Mouse (Mus musculus): ENCODE results near the gene Vmac.

Vmac gene

GRCm38 (mm10) chr17:56717363-56718058, at the start of gene Vmac, which contains the start of gene Ndufa11:
Vmac (minus strand) TSS chr17:56718022.
Ndufa11 (plus strand) TSS chr17:56717767.
- DNase-seq (ENCODE audit: low read depth, low spot score), result peak; percentile 97

GRCm38 (mm10) chr17:56766631-56767405, 49.0 kb upstream of the Vmac start:
- DNase-seq (ENCODE audit: low read depth, low spot score), result no peak

DNA sequence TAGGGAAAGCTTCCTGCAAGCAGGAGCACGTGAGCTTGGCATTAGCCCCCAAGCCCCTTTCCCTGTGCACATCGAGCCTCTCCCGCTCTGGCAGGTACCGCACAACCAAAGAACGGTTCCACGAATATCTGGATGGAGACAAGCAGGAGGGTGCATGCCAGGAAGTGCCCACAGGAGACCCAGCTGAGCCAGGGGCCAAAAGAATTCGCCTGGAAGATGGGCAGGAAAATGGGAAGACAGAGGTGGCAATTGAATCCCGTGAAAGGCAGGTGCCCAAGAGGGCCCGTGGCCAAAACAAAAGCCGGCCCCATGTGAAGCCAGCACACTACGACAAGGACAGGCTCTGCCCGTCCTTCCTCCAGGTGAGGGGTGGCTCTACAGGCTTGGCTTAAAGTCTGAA, 47.6 kb upstream of the Vmac start:
- DNase-seq (ENCODE audit: low read depth, low spot score), result no peak

GRCm38 (mm10) chr17:56764474-56765354, 46.9 kb upstream of the Vmac start, which contains the start of gene Dus3l:
Dus3l (plus strand) TSS chr17:56764757.
- DNase-seq (ENCODE audit: low read depth, low spot score), result peak; percentile 93

DNA sequence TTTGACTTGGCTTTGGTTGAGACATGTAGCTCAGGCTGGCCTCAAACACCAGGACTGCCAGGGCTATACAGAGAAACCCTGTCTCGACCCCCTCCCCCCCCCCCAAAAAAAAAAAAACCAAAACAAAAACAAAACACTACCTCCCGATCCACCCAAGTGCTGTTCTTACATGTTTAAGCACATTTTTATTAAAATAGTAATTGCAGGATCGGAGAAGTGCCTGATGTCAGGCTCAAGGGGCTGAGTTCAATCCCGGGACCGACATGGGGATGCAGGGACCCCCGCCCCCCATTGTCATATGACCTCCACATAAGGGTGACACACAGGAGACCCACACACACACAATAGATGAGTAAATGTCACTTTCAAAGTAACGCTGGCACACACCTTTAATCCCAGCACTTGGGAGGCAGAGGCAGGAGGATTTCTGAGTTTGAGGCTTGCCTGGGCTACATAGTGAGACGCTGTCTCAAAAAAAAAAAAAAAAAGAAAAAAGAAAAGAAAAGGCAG, 46.0 kb upstream of the Vmac start:
- peak; percentile 24 for DNase-seq (ENCODE audit: low read depth, low spot score)

- peak; percentile 79 for DNase-seq (ENCODE audit: low read depth, low spot score)
Observed at GRCm38 (mm10) chr17:56762769-56763731, 45.2 kb upstream of the Vmac start.

- peak; percentile 92 for DNase-seq (ENCODE audit: low read depth, low spot score)
Observed at GRCm38 (mm10) chr17:56761991-56762410, 44.2 kb upstream of the Vmac start.

DNA sequence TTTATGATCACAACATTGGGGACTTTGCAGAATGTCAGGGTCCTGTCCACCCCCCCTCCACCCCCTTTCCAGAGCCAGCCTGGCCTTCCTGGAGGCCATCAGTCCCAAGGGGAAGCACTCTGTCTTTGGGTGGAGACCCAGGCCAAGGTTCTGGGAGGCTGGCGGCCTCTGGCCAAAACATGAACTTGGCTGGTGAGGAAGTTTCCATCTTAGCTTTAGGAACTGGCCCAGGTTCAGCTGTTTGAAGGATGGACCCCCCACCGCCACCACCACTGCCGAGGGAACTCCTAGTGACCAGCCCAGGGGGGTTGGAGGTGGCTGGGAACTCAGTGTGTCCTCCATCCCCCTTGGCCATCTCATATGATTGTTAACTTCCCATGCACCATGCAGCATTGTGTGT, 43.3 kb upstream of the Vmac start:
- no peak for DNase-seq (ENCODE audit: low read depth, low spot score)

GRCm38 (mm10) chr17:56759261-56759660, 41.4 kb upstream of the Vmac start:
- no peak for DNase-seq (ENCODE audit: low read depth, low spot score)

DNA sequence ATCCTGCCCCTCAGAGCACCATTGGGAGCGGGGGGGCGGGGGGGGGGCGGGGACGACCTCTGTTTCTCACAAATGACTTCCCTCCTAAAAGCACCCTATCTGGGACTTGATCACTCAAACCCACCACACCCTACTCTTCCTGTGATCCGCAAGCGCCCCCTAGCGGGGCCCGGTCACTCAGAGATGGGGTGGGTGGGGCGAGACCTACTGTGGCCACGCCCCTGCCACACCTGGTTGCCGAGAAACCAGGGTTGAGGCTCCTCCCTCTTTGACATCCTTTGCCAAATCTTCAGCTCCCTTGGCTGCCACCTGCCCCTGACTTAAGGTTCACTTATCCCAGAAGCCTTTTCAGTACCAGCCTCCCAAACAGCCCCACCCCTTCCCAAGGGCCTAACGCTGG, 40.3 kb upstream of the Vmac start:
- DNase-seq (ENCODE audit: low read depth, low spot score), result peak; percentile 76

DNA sequence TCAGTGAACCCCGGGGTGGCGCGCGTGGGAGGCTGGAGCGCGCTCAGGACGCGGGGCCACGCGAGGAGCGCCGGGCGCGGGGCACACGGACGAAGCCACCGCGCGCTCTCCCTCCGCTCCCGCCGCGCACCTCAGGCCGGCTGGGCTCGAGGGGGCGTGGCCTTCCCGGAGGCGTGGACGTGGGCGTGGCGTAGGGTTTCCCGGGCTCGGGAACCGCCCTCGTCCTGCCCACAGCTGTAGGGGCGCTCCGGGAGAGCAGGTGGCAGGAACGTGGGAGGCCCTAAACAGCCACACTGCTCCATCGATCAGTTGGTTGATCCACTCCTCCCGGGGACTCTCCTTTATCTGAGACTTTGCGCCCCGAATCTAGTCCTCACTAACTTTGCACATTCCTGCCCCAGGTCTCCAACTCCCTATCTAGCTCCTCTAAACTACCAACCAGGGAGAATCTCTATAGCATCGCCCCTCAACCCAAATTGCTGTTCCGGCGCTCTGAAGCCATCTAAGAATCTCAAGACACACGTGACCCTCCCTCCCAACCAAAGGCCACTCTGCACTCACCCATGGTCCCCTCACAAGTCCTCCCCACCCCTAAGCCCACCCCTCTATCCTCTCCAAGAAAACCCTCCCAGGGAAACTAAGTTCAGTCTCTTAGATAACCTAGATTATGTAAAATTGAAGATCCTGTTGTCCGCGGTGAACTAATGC, 39.7 kb upstream of the Vmac start, which contains the start of gene Nrtn:
Gene Nrtn, minus strand, starts transcription at position 115 of the 708 bp plus-strand sequence.
- DNase-seq (ENCODE audit: low read depth, low spot score), result peak; percentile 51

GRCm38 (mm10) chr17:56756703-56757399, 39.0 kb upstream of the Vmac start:
- no peak for DNase-seq (ENCODE audit: low read depth, low spot score)

DNA sequence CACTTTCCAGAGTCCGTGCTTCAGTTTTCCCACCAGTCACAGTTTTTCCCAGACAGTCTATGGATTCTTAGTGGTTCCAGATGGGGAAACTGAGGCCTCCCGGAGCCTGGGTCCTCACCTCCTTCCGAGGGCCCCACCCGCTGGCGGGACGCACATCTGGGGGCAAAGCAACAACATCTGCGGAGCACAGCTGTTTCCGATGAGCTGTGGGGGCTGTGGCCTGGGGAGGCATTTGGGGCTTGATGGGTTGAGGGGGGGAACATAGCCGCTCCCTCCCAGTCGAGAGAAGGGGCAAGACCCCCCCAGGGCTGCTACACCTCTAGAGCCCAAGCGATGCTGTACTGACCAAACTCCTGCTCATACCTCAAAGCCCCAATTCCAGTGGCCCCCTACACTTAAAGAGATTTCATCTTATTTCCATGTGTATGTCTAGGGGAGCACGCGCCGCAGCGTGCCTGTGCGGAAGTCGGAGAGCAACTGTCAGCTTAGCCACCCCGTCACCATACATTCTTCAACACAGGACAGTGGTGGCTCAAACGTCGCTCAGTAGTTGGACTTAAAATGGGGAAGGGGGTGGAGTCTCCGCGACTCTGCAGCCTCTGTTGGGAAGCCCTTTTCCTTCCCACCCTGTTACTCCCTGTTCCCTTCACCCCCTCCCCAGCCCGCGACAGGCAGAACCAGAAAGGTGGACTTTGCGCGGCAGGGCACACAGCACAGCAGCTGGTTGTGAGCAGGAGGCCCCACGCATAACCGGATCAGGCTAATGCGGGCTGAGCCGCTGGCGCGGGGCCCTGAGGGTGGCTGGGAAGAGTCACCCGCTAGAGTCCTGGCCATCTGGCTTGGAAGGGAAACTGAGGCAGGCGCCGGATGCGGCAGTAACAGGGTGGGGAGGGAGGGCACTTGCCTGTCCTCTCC, 36.7 kb upstream of the Vmac start:
- DNase-seq (ENCODE audit: low read depth, low spot score), result no peak

DNA sequence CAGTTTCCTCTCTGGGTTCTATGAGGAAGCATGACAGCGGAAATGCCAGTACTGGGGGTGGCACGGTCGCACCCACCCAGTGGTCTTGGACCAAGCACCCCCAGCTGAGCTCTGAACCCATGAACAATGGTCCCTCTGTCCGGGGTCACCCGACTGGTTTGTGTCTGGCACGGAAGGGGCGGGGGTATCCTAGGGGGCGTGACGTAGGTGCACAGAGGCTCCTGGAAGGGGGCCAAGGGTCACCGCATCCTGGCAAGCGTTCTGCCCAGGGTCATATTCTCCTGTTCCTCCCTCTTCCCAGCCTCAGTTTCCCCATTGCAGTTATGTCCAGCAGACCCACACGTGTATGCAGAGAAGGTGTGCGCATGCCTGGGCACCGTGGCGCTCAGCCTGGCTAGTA, 35.6 kb upstream of the Vmac start:
- DNase-seq (ENCODE audit: low read depth, low spot score), result no peak

DNA sequence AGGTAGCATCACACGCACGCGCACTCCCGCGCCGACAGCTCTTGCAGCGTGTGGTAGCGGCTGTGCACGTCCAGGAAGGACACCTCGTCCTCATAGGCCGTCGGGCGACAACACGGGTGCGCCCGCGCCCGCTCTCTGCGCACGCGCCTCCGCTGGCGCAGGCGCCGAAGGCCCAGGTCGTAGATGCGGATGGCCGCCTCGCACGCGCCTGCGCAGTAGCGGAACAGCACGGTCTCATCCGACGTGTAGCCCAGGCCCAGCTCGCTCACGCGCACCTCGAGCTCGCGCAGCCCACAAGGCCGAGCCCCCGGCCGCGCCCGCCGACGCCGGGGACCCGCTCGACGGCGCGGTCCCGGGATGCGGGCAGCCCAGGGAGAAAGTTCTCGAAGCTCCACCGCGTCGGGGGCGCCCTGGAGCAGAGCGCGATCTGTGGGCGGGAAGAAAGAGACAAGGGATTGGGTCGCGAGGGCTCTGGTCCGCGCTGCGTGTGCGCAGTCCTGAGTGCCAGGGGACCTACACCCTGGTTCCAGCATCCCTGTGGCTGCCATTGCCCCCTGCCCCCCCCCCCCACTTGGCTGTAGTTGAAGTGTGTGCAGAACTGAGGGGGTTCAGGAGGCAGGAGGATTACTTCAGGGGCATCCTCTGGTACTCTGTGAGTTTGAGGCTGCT, 33.7 kb upstream of the Vmac start:
- DNase-seq (ENCODE audit: low read depth, low spot score), result peak; percentile 39

DNA sequence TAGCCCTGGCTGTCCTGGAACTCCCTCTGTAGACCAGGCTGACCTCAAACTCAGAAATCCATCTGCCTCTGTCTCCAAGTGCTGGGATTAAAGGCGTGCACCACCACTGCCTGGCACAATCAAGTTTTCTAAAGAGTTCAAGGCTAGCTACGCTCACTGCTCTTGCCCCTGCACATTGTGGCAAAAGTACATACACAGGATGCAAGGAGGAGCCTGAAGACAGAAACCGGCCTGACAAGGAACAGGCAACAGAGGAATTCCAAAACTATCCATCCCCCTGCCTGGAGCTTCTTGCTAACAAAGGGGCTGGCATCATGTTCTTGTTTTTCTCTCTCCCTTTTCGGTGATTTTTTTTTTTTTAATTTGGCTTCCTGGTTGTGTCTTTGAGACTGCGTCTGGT, 26.4 kb upstream of the Vmac start:
- no peak for DNase-seq (ENCODE audit: low read depth, low spot score)

- DNase-seq (ENCODE audit: low read depth, low spot score), result no peak
Observed at GRCm38 (mm10) chr17:56740788-56741160, 23.0 kb upstream of the Vmac start.

All from CD4-positive helper T cell, adult 2 months (primary cell).